Mouse (Mus musculus) C2C12 (cell line): Measurements from ENCODE around the gene Kcnv2. TPM values are rescaled to one million over a fixed set of nuclear protein-coding genes. Genes with fewer than 3 reads are reported as not detected.

Experiments used
- H3K27me3 ChIP-seq: one replicate; pipeline ENCODE4 v1.6.1; 2011; ENCODE audit not compliant: control insufficient read depth, insufficient read depth, insufficient read length
- H3K36me3 ChIP-seq: one replicate; pipeline ENCODE4 v1.6.1; 2011; ENCODE audit not compliant: control insufficient read depth, insufficient read depth
- H3K4me3 ChIP-seq: one replicate; pipeline ENCODE4 v1.5.1; 2011; ENCODE audit warnings: mild to moderate bottlenecking, control low read depth; ENCODE audit not compliant: poor library complexity, insufficient read depth, severe bottlenecking
- H3K79me2 ChIP-seq: one replicate; pipeline ENCODE4 v1.6.1; 2011; ENCODE audit not compliant: control insufficient read depth, insufficient read depth
- H3K79me3 ChIP-seq: one replicate; pipeline ENCODE4 v1.6.1; 2011; ENCODE audit warnings: low read depth, control low read depth
- H3ac ChIP-seq: one replicate; pipeline ENCODE3; 2011; ENCODE audit warnings: low read depth; ENCODE audit not compliant: control insufficient read depth, insufficient read length
- CEBPB ChIP-seq: IDR thresholded peaks from one replicate; pipeline ENCODE4 v1.6.1; 2011; ENCODE audit warnings: low read depth, mild to moderate bottlenecking, control low read depth, moderate library complexity
- CTCF ChIP-seq: IDR thresholded peaks from one replicate; pipeline ENCODE4 v1.5.1; 2011; ENCODE audit not compliant: control insufficient read depth, insufficient read depth, insufficient read length
- FOSL1 ChIP-seq: IDR thresholded peaks from one replicate; pipeline ENCODE4 v1.8.0; 2011; ENCODE audit warnings: mild to moderate bottlenecking, low read length; ENCODE audit not compliant: poor library complexity, insufficient read depth, severe bottlenecking
- MAX ChIP-seq: IDR thresholded peaks from one replicate; pipeline ENCODE4 v1.6.1; 2011; ENCODE audit warnings: mild to moderate bottlenecking, control low read depth
- MYOD1 ChIP-seq: IDR thresholded peaks from one replicate; pipeline ENCODE4 v1.6.1; 2011; ENCODE audit warnings: low read depth; ENCODE audit not compliant: control insufficient read depth, insufficient read length
- MYOG ChIP-seq: IDR thresholded peaks from one replicate; pipeline ENCODE4 v1.6.1; 2011; ENCODE audit not compliant: control insufficient read depth, insufficient read length; ENCODE audit errors: extremely low read depth
- USF1 ChIP-seq: IDR thresholded peaks from one replicate; pipeline ENCODE4 v1.6.1; 2011; ENCODE audit warnings: low read depth, mild to moderate bottlenecking, control low read depth, moderate library complexity
- polyA plus RNA-seq: library from polyadenylated mRNA; unstranded; fragments of >200 nt; fragmentation: generic; extraction: Trizol; gene quantifications from one replicate; pipeline ENCODE4 v1.2.1, GENCODE M21; 2012; ENCODE audit warnings: missing spikeins

Gene Kcnv2
- polyA plus RNA-seq, 1 experiment: not detected

DNA sequence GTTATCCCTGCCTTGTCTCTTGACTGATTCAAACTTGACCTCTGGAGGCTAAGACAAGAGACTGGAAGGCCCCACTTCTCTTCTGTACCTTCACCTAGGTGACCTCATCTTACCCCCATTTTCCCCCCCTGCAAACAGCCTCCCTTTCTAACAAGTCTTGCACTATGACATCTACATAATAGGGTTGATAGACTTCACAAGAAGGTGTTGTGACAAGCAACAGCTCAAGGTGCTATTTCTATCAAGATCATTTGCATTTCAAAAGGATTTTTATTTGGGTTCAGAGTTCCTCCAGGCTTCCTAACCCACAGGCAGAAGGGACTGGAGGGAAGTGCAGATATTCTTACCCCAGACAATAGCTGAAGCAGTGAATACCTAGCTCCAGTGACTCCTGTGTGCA is 62.9 kb downstream of the Kcnv2 start:
- H3K36me3 ChIP-seq: peaks cover 55% of the 10 kb centered on the region
- TF ChIP-seq MAX (no peak), CTCF (no peak), MYOG (no peak), MYOD1 (no peak), FOSL1 (no peak), CEBPB (no peak), USF1 (no peak)
- no peaks in the 10 kb centered on the region for H3K79me3 ChIP-seq
- H3K79me2 ChIP-seq: no peaks in the 10 kb centered on the region
- H3K4me3 ChIP-seq: no peak overlapping the region
- no peak overlapping the region for H3ac ChIP-seq
- H3K27me3 ChIP-seq: no peaks in the 10 kb centered on the region

Other genes with a start within 250 kb of the Kcnv2 start
- 0.21 TPM for gene Vldlr, start 106.1 kb upstream of the Kcnv2 start, polyA plus RNA-seq
- 55.0 TPM for gene Pum3, start 107.2 kb downstream of the Kcnv2 start, polyA plus RNA-seq